Mouse (Mus musculus) spleen, postnatal 36 days (tissue): ENCODE data around the gene Atp1a1.

Experiments
- DNase-seq, 2 experiments: peaks; one replicate each; pipeline ENCODE4 v3.0.0; 2022; ENCODE audit warnings: low spot score in 2 of 2, mixed read lengths in 1 of 2

Atp1a1 gene

GRCm38 (mm10) chr3:101594982-101595381 lies 9.5 kb downstream of the Atp1a1 start:
- DNase-seq: no peak

DNA sequence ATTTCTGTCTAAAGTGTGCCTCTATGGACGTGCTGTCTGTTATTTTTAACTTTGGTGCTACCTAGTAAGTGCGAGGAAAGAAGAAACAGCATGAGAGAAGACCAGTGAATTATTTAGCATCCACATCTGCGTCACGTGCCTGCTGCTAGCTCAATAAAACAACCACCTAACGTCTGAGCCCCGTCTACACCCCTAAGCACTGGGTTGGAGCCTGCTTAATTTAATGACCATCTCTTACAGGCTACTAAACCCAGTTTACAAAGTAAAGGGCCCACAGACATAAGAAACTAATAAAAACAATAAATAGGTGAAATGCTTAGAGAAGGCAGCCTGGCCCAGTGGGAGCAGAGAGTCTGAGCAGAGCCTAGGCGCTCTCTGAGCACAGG lies 11.2 kb downstream of the Atp1a1 start:
- no peak for DNase-seq

- DNase-seq: no peak
These were observed 11.9 kb downstream of the Atp1a1 start for GRCm38 (mm10) chr3:101592281-101593265.

GRCm38 (mm10) chr3:101590380-101590779 lies 14.1 kb downstream of the Atp1a1 start:
- DNase-seq: no peak

GRCm38 (mm10) chr3:101588299-101588698 lies 16.2 kb downstream of the Atp1a1 start:
- no peak for DNase-seq

DNA sequence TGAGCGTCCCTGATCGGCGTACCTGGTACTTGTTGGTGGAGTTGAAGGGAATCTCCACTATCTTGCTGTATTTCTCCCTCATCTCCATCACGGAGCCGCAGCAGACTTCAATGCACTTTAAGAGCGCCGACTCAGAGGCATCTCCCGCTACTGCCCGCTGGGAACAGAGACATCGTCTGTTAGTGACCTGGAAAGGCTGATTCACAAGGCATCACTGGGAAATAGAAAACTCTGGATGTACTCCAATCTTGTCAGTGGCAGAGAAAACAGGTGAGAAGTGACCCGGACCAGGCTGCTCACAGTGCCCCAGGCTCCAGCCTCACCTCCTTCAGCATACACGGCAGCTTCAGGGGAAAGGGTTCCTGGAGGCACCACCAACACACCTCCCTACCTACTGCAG lies 17.7 kb downstream of the Atp1a1 start:
- DNase-seq: no peak

DNA sequence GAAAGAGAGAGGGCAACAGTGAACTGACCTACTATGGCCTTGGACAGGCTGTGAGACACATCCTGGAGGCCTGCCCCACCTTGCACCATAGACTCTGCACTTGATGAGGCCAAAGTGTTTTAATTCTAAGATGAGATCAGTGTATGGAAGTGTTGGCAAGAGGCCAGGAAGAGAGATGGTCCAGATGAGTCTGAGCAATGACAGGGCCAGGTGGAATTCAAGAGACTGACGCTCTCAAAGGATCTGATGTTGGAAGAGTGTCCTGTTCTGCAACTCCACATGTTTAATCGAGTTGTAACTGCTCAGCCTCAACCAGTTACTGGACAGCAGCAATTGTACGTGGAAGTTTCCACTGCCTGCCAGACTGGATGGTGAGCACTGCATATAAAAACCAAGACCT lies 26.4 kb downstream of the Atp1a1 start:
- no peak for DNase-seq

GRCm38 (mm10) chr3:101577361-101577760 lies 27.1 kb downstream of the Atp1a1 start:
- DNase-seq: no peak

DNA sequence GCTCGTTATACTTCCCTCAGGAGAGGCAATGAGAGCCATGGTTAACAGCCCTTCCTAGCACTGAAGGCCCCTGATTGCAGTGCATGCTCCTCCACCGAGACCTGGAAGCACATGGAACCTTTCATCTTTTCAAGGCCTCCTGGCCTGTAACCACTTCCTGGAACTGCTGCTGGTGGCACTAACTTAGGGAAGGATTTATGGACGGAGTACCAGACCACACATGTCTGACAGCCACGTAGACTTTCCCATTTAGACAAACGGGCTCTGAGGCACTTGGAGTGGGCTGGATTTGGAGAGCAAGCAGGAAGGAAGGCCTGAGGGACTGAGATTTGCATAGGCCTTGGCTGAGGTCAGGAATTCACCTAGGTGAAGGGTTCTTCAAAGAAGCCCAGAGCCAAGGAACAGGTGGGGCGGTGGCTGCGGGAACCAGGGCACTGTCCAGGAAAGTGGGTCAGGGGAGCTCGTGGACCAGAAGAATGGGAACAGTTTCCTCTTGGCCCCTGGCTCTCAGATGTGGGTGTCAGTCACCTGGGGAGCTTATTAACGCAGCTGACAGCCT lies 28.9 kb downstream of the Atp1a1 start:
- no peak for DNase-seq

DNA sequence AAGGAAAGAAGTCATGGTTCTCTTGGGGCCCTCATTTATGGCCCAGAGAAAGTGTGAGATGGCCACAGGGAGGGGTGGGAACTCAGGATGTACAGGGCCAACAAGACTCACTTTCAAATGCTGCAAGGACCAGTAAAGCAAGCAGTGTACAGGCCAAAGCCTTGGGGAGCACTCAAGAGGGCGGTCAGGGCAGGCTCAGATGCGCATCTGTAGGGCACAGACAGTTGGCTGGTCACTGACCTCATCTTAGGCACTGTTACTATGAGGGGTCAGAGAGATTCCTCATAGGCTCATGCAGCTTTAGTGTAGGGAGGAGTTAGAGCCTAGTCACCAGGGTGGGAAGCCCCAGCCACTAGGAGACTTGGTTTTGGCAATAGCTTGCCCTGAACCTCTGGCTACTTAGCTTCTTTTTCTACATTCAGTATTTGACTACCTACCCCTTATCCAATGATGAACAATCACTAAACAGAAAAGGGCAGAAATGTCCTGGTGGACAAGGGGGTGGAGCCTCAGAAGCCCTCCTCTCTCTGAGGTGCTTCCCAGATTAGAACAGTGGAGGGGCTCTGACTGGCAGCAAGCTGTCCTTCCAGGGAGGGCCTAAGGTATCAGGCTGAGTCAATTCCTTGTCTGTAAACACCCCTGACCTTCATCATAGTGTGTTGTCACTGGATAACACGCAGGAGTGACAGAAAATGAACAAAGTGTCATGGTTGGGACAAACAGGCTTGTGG lies 29.9 kb downstream of the Atp1a1 start:
- no peak for DNase-seq

DNA sequence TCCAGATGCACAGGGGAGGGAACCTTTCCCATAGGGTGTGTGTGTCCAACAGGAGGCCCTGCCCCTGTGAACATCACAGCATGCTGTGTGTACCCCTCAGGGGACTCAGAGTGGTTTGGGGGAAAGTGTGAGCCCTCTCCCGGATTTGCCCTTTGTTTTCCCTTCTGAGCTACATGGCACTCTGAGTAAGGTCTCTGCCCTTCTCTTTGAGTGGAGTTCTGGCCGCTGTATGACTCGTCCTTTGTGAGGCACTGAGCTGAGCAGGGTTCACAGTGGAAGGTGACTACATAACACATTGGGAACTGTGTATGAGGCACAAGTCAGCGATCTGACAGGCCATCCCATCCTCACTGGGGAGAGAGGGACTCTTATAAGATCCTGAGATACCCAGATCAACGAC lies 31.5 kb downstream of the Atp1a1 start:
- DNase-seq: no peak

DNA sequence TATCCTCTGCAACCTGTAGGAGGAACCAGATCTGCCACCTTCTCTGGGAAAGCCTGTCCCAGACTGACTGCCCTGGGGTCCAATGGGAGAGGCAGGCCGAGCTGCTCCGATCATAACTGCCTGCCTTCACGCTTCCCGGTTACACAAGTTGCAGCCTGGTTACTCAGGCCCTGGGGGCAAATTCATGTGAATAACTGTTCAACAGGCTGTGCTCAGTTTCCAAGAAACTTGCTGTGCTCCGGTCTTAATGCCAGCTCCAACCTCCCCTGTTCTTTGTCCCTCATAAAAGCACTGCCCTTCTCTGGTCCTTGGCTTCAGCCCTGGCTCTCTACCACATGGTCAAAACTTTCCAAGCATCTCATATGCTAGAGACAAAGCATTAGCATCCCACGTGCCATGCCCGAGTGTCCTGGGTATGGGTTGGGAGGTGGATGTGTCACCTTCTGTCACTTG lies 32.3 kb downstream of the Atp1a1 start:
- DNase-seq: no peak

DNA sequence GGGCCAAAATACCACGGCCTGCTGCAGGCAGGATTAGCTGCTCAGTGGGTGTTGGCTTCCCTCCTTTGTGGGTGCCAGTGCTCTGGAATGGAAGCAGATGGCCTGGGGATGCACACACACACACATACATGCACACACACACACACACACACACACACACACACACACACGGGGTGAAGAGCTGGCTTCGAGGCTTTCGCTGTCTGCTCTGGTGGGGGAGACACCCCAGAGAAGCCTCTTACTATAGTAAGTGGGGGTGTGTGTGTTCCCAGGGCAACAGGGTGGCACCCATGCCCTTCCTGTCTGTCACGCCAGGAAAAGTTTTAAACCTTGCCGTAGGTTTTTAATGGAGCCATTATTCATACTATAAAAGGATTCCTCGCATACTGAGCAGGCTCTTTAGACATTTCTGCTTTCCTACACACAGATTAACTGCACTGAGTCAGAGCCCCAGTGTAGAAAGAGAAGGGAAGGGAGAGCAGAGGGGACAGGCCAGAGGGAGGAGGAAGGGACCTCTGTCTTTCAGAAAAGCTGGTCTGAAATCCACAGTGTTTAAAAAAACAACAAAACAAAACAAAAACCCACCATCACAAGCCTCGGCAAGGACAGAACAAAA lies 32.9 kb downstream of the Atp1a1 start:
- no peak for DNase-seq

GRCm38 (mm10) chr3:101570747-101571514 lies 33.6 kb downstream of the Atp1a1 start:
- DNase-seq: peak in 1 of 2 experiments; percentile 21

GRCm38 (mm10) chr3:101570246-101570645 lies 34.2 kb downstream of the Atp1a1 start:
- DNase-seq: no peak

DNA sequence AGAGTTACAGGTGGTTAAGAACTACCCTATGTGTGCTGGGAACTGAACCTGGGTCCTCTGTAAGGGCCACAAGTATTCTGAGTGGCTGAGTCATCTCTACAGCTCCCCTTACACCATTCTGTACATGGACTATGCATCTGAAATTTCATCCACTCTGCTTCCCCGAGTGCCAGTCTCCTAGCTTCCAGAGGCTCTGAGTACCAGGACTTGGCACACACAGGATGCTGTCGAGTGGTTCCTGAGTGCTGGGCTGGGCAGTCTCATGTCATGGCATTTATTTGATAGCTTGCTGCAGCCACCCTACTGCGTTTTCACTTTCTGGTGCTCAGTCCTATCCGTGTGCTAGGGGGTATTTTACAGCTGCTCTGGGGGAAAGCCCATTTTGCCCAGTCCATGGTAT lies 35.9 kb downstream of the Atp1a1 start:
- no peak for DNase-seq

GRCm38 (mm10) chr3:101564011-101564410 lies 40.5 kb downstream of the Atp1a1 start:
- no peak for DNase-seq

DNA sequence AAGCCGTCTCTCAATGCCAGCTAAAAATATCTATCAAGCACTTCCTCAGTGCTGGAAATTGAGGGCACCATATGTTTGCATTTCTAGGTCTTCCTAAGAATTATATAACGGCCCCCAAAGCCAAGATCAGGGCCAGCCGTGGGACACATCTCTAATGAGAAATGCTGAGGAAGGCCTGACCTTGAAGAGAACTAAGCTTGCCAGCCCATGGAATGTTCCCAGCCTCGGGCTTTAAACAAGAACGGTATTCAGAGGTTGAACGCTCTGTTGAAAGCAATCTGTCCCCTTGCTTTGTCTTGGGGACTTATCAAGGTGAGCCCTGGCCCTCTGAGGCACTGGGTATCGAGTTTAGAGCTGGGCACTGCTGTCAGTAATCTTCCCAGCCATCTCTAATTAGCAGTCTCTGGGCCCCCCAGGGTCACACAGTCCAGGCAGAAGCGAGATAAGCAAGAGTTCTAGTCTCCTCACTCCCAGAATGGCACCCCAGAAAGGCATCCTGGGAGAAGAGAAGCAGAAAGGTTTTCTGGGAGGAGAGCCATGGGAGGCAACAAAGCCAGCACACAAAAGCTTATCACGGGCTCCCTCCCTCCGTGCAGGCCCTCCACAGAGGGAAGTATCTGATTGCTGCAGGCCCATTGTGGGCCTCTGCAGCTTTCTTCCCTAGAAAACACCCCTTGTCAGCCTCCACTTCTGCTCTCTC lies 41.8 kb downstream of the Atp1a1 start:
- no peak for DNase-seq

GRCm38 (mm10) chr3:101561948-101562347 lies 42.5 kb downstream of the Atp1a1 start:
- no peak for DNase-seq

GRCm38 (mm10) chr3:101560841-101561522 lies 43.5 kb downstream of the Atp1a1 start:
- DNase-seq: no peak
